Mouse (Mus musculus) liver, embryonic 14.5 days (tissue): Measurements from ENCODE around the gene Speer4a. TPM values are rescaled to one million over a fixed set of nuclear protein-coding genes. Genes with fewer than 3 reads are reported as not detected.
"Not testable (repeated sequence)": the region's sequence is repeated elsewhere in the genome, so short reads cannot be mapped to it uniquely, and the experiment has no call there.

Experiments used
- ATAC-seq: fragments of 200-750 bp; cut with Nextera tagmentation; 2 replicates; pipeline ENCODE4 v1.8.0; 2017; ENCODE audit warnings: moderate number of reproducible peaks, mild to moderate bottlenecking, moderate library complexity; ENCODE audit not compliant: insufficient read depth
- DNase-seq, 3 experiments: peaks; one replicate each; pipeline ENCODE4 v3.0.0-alpha.2; 2012 to 2013; ENCODE audit warnings: low read depth in 3 of 3, low spot score in 3 of 3
- H3K27ac ChIP-seq: fragments of 300-500 bp; sonication (generic); 2 replicates; pipeline ENCODE4 v1.5.1; 2014; ENCODE audit warnings: moderate library complexity, mild to moderate bottlenecking, control low read depth, inconsistent platforms
- H3K27me3 ChIP-seq: fragments of 300-500 bp; sonication (generic); 2 replicates; pipeline ENCODE4 v1.6.1; 2014; ENCODE audit warnings: mild to moderate bottlenecking, low read length, moderate library complexity; ENCODE audit not compliant: control insufficient read depth, insufficient read depth
- H3K36me3 ChIP-seq: fragments of 300-500 bp; sonication (generic); replicated peaks from 2 replicates; pipeline ENCODE4 v1.6.1; 2014; ENCODE audit warnings: low read depth; ENCODE audit not compliant: control insufficient read depth, insufficient read depth
- H3K4me1 ChIP-seq, 2 experiments: fragments of 200-500 bp in 1 of 2; fragments of 300-500 bp in 1 of 2; sonication (generic) in 1 of 2; replicated peaks; 2 replicates each; pipeline ENCODE4 v1.6.1; 2012 to 2014; ENCODE audit warnings: antibody characterized with exemption in 1 of 2, inconsistent platforms in 1 of 2, low read length in 1 of 2; ENCODE audit not compliant: control insufficient read depth in 2 of 2, insufficient read depth in 2 of 2
- H3K4me2 ChIP-seq: fragments of 300-500 bp; sonication (generic); 2 replicates; pipeline ENCODE4 v1.6.1; 2014; ENCODE audit warnings: low read depth, mild to moderate bottlenecking, control low read depth, moderate library complexity
- H3K4me3 ChIP-seq, 2 experiments: fragments of 200-500 bp in 1 of 2; fragments of 300-500 bp in 1 of 2; sonication (generic) in 1 of 2; 2 replicates each; pipeline ENCODE4 v1.5.1; 2012 to 2014; ENCODE audit warnings: low read depth in 2 of 2, low read length in 2 of 2, mild to moderate bottlenecking in 2 of 2, control low read depth in 1 of 2, inconsistent platforms in 1 of 2, moderate library complexity in 1 of 2; ENCODE audit not compliant: insufficient read depth in 1 of 2
- H3K9ac ChIP-seq: fragments of 300-500 bp; sonication (generic); replicated peaks from 2 replicates; pipeline ENCODE4 v1.6.1; 2014; ENCODE audit warnings: mild to moderate bottlenecking, control low read depth, moderate library complexity
- H3K9me3 ChIP-seq: fragments of 300-500 bp; sonication (generic); 2 replicates; pipeline ENCODE4 v1.6.1; 2016; ENCODE audit warnings: low read length, mixed read lengths; ENCODE audit not compliant: control insufficient read depth
- WGBS: fragments of 180-500 bp; shearing (Covaris S2); extraction: QIAGEN DNeasy Blood & Tissue Kit; methylation state at CpG from one replicate; pipeline ENCODE4 v1.1.7; 2014; ENCODE audit not compliant: insufficient replicate concordance; 5-methylcytosine and 5-hydroxymethylcytosine counted together
- polyA plus RNA-seq, 2 experiments: library from polyadenylated mRNA; depleted of rRNA in 1 of 2; stranded (reverse) in 1 of 2; unstranded in 1 of 2; fragments of >200 nt; fragmentation: Nextera tagmentation in 1 of 2; extraction: Ambion mirVana in 1 of 2; gene quantifications; 2 replicates each; pipeline versions ENCODE4 v1.2.1 to v1.2.3; 2012 to 2014

Speer4a gene
- polyA plus RNA-seq, 2 experiments: not detected

DNA sequence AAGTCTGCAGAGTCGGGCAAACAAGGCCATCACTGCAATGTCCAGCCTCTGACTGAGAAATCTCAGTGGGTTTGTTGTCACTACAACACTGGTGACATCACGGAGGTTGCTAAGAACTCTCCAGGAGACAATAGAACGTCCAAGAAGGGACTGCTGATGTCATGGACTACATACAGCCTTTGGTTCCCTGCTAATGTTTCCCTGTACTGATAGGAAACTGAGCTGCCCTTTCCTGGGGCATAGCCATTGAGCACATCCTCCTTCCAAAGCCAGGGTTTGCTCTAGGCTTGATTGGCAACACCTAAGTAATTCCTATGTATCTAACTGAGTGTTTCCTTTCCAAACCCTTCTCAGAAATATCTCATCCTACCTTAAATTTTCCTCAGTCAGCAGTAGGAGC, 50.8 kb downstream of the Speer4a start, which contains the start of gene Gm21698:
Gm21698 (minus strand) TSS at position 101 of the 400 bp plus-strand sequence.
- H3K36me3 ChIP-seq, H3K27me3 ChIP-seq: not testable (repeated sequence)

More for the DNA sequence above, 50.8 kb downstream of the Speer4a start, which contains the start of gene Gm21698:
- H3K4me3 ChIP-seq, DNase-seq, H3K9me3 ChIP-seq, H3K4me2 ChIP-seq, H3K9ac ChIP-seq, H3K27ac ChIP-seq, ATAC-seq, H3K4me1 ChIP-seq: not testable (repeated sequence)
- no CpG with 5 or more reads among the region's 3 CpGs for WGBS

Other genes starting within 250 kb of the Speer4a start
- not detected in 2 replicates for gene Gm21663, start 97.2 kb downstream of the Speer4a start, polyA plus RNA-seq (2012; rRNA removed)
- not detected in 2 replicates for gene Gm21663, start 97.2 kb downstream of the Speer4a start, polyA plus RNA-seq (2014; fragmentation: Nextera tagmentation; extraction: Ambion mirVana)
- gene Gm21671, start 85.1 kb downstream of the Speer4a start, polyA plus RNA-seq (2012; rRNA removed): not detected in 2 replicates
- gene Gm21671, start 85.1 kb downstream of the Speer4a start, polyA plus RNA-seq (2014; fragmentation: Nextera tagmentation; extraction: Ambion mirVana): not detected in 2 replicates
- gene Gm21680, start 66.9 kb downstream of the Speer4a start, polyA plus RNA-seq (2012; rRNA removed): not detected in 2 replicates
- gene Gm21680, start 66.9 kb downstream of the Speer4a start, polyA plus RNA-seq (2014; fragmentation: Nextera tagmentation; extraction: Ambion mirVana): not detected in 2 replicates
- not detected in 2 replicates for gene Gm21698, start 50.9 kb downstream of the Speer4a start, polyA plus RNA-seq (2012; rRNA removed)
- not detected in 2 replicates for gene Gm21698, start 50.9 kb downstream of the Speer4a start, polyA plus RNA-seq (2014; fragmentation: Nextera tagmentation; extraction: Ambion mirVana)
- not detected in 2 replicates for gene Gm1979, start 34.8 kb downstream of the Speer4a start, polyA plus RNA-seq (2012; rRNA removed)
- gene Gm1979, start 34.8 kb downstream of the Speer4a start, polyA plus RNA-seq (2014; fragmentation: Nextera tagmentation; extraction: Ambion mirVana): not detected in 2 replicates
- gene Gm5862, start 16.6 kb downstream of the Speer4a start, polyA plus RNA-seq (2012; rRNA removed): not detected in 2 replicates
- gene Gm5862, start 16.6 kb downstream of the Speer4a start, polyA plus RNA-seq (2014; fragmentation: Nextera tagmentation; extraction: Ambion mirVana): not detected in 2 replicates
- not detected in 2 replicates for gene Gm7347, start 19.0 kb upstream of the Speer4a start, polyA plus RNA-seq (2012; rRNA removed)
- not detected in 2 replicates for gene Gm7347, start 19.0 kb upstream of the Speer4a start, polyA plus RNA-seq (2014; fragmentation: Nextera tagmentation; extraction: Ambion mirVana)
- not detected in 2 replicates for gene Gm10471, start 49.7 kb upstream of the Speer4a start, polyA plus RNA-seq (2012; rRNA removed)
- gene Gm10471, start 49.7 kb upstream of the Speer4a start, polyA plus RNA-seq (2014; fragmentation: Nextera tagmentation; extraction: Ambion mirVana): not detected in 2 replicates
- gene 5031410I06Rik, start 65.8 kb upstream of the Speer4a start, polyA plus RNA-seq (2012; rRNA removed): not detected in 2 replicates
- gene 5031410I06Rik, start 65.8 kb upstream of the Speer4a start, polyA plus RNA-seq (2014; fragmentation: Nextera tagmentation; extraction: Ambion mirVana): not detected in 2 replicates
- not detected in 2 replicates for gene Gm10220, start 81.9 kb upstream of the Speer4a start, polyA plus RNA-seq (2012; rRNA removed)
- not detected in 2 replicates for gene Gm10220, start 81.9 kb upstream of the Speer4a start, polyA plus RNA-seq (2014; fragmentation: Nextera tagmentation; extraction: Ambion mirVana)
- gene Gm7361, start 218.1 kb upstream of the Speer4a start, polyA plus RNA-seq (2012; rRNA removed): not detected in 2 replicates
- gene Gm7361, start 218.1 kb upstream of the Speer4a start, polyA plus RNA-seq (2014; fragmentation: Nextera tagmentation; extraction: Ambion mirVana): not detected in 2 replicates